Mouse (Mus musculus) frontal cortex, postnatal 14 days (tissue): ENCODE results near the gene Uqcc1.
"Not testable (repeated sequence)": the region's sequence is repeated elsewhere in the genome, so short reads cannot be mapped to it uniquely, and the experiment has no call there.

ENCODE experiments used
- DNase-seq, 2 experiments: peaks; one replicate each; pipeline ENCODE4 v3.0.0; 2022; ENCODE audit warnings: low spot score in 2 of 2

Uqcc1 gene

DNA sequence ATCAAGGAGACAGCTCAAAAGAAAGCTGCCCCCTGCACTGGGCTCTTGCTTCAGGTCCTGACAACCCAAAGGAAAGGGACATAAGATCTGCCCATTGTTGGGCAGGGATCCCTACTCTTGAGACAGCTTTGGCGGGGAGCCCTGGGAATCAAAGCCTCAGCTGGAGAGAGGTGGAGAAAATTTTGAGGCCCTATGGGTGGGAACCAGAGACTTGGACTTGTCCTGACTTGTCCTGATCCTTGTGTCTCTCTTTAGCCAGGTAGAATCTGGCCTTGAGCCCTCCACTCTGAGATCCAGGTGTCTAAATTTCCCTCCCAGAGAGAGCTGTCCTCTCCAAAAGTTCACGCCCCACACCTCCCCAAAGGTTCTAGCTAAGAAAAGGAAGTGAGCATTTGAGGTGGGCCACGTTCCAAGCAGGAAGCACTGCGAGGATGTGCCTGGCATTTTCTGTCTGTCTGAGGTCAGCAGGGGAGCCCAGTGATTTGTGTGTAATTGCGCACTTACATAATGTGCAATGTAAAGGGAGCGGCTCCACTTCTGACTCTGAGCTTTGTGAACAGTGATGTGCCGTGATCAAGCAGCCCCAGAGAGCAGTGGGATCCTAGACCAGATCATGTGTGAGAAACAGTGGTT is 9.9 kb upstream of the Uqcc1 start:
- DNase-seq = no peak

DNA sequence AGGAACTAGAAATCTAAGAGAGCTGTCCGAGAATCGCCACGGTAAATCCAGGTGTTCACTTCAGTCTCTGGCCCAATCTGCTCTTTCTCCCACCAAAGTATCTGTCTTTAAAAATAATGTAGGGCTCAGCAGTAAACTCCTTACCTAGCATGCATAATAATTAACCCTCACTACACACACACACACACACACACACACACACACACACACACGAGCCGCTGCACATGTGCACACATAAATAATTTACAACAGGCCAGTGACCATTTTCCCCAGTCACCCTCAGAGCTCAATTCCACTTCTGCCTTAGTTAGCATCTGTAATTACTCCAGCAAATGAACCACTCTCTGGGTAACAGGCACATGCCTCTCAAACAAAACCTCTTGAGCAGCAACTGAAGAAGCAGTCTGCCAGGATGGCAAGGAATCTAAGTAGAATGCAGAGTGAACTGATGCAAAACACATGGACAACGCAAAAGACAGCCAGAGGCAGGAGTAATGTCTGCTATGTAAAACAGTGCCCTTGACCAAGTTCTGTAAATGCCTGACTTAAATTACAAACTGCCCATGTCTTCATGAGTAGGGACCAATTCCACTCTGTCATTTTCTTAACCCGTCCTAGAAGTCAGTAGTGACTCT is 1.3 kb downstream of the Uqcc1 start:
- no peak for DNase-seq

DNA sequence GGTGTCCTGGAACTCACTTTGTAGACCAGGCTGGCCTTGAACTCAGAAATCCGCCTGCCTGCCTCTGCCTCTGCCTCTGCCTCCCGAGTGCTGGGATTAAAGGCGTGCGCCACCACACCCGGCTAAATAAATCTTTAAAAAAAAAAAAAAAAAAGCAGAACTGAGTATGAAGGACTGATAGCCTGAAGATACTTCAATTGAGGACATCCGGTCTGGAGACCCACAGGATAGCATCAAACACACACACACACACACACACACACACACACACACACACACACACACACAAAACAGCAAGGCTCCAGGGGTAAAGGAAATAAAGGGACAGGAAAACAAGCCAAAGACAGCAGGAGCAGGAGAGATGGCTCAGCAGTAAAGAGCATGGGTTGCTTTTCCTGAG is 4.9 kb downstream of the Uqcc1 start:
- DNase-seq = not testable (repeated sequence)

DNA sequence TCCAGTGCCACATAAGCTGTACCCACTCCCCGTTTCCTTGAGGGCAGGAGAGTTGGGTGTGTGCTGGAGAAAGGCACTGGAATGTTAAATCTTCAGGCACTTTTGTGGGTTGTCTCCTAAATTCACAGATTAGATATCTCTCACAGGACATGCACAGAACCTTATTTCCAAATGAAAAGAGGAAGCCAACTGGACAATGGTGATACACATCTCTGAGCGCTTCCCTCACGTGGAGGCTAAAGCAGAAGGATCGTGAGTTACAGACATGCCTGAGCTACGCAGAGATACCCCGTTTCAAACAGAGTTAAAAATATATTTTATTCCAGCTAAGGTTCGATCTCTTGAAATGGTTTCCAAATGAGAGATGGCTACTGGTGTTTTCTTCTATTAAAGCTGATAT is 7.0 kb downstream of the Uqcc1 start:
- no peak for DNase-seq

DNA sequence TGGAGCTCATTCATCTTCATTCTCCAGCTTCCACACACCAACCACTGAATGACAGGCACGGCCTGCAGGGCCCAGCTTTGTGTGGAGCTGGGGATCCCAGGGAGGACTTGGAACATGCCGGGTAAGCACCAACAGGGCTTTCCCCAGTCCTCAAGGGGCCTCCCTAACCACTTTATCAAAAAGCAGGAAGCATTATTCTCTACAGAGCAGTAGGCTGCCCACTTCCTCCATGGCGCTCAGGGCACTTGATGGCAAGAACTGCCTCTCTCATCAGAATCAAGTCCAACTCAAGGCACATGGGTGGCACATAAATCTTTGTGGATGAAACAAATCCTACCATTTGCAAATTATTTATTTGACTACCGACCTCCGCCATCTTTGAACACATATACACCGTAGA is 15.4 kb downstream of the Uqcc1 start:
- no peak for DNase-seq

DNA sequence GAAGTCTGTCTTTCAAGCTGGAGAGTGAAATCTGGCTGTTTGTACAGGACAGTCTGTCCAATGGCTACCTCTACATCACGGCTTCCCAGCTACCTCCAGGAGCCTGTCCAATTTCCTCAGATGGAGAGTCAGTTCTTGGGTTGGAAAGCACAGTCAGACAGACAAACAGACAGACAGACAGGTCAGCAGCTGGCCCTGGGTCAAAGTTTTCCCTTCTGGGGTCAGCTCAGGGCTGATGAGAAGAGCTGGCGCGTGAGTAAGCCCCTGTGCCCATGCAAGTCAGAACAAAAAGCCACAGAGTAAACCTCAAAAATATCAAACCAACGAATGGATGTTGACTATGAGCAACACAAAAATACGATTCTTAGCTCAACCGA is 26.5 kb downstream of the Uqcc1 start:
- no peak for DNase-seq

DNA sequence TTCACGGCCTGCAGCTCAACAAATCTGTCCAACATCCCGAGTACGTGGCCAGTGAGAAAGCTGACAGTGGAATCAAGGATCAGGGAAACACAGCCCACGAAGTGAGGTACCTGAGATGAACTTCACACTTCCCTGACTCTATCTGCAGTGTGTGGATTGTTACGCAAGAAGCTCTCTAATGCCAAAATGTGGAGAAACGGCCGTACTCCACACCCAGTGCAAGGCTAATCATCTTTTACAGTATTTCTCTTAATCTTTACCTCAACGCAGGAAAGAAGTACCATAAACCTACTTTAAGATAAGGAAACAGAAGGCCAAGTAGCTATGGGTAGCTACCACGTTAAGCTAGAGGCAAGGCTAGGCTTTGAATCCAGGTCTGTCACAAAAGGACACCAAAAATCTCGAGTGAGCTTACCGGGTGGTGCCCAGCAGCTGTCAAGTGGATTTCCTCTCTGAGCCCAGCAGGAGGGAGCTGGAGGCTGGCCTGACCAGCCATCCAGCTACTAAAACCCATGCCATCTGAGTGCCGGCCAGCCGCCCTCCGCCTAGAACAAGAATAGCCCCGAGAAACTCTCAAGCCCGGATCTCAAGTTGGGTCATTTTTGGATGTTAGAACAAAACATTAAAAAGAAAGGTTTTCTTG is 27.0 kb downstream of the Uqcc1 start:
- DNase-seq = no peak

DNA sequence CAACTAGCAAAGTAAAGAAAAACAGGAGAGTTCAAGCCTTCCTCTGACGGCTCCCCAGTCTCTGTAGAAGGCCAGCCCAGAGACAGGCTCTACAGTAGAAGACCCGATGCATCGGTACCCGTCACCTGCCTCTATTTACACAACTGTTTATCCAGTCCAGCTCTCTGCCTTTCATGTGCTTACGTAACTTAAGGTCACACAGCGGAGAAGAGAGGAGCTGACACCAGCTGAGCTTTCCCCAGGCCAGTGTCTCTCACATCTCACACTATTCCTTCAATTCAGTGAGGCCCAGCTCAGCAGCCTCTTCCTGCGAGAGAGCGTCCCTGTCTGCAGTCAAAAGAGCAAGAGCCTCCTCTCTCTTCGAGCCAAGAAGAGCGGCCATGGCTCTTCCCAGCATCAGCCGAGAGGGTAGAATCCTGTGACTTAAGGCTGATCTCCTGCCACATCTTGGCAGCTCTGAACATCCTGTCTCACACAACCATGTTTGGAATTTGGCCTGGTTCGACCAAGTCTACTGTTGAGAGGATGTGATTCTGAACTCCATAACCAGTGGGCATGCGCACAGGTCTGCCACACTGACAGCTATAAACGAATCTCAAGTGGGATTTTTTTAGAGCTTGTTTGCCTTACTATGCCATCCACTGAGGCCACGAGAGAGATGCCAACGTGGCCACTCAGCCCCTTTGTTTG is 34.9 kb downstream of the Uqcc1 start:
- DNase-seq = no peak

DNA sequence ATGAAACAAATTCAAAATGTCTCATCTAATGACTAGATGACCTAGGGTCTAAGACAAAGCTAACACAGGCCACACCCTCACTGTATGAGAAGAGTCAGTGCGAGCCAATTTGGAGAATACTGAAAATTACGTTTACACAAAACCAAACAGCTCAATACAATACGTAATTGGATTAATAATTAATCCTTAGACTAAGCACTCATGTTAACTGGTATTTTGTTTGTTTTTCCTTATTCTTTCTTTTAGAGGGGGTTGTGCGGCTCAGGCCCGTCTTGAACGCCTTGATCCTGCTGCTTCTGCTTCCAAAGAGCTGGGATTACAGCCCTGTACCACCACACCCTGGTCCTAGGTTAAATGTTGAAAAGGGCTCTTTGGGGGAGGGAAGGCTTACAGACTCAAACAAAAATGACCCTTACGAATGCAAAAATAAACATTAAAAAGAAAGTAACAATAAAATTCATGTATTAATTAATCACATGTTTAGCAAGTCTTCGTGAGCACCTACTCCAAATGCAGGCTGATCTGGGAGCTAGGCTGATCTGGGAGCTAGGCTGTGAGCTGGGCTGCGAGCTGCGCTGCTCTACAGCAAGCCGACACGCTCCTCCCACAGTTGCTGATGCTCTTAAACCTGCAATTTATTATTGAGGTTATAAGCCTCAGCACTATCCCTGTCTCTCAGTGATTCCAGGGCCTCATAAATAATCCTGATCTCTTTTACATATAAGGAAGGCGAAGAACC is 35.6 kb downstream of the Uqcc1 start:
- no peak for DNase-seq

DNA sequence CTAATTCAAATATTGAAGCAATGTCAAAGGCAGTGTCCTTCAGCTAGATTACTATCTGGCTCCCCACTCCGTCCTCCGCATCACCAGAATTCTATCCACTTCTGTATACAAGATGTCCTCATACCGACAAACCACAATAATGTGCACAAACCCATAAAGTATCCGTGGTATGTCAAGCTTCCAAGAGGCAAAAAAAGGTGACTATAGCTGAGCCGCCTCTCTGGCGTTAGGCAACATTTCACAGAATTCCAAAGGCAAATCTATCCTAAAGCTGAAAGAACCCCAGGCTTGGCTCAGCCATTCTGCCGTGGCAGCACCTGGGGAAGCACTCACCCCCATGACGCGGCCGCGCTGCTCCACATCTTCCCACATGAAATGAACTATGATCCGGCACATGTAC is 43.3 kb downstream of the Uqcc1 start:
- DNase-seq = no peak

DNA sequence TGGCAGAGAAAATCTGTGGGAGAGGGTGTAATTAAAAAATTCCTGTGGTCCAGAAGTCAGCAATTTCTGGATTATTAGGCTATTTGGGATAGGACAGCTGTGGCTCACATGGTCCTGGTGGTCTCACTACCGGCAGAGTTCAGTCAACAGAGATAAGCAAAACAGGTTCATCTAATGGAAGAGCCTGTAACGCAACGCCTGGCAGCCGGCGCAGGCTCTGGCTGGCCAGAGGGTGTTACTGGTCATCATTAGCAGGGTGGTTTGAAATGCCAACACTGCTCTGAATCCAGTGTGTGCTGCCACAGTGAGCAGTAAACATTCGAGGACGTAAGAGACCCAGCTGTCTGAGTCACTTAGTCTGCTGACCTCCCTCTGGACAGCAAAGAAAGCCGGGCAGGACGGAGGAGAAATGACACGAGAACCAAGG is 44.8 kb downstream of the Uqcc1 start:
- no peak for DNase-seq

DNA sequence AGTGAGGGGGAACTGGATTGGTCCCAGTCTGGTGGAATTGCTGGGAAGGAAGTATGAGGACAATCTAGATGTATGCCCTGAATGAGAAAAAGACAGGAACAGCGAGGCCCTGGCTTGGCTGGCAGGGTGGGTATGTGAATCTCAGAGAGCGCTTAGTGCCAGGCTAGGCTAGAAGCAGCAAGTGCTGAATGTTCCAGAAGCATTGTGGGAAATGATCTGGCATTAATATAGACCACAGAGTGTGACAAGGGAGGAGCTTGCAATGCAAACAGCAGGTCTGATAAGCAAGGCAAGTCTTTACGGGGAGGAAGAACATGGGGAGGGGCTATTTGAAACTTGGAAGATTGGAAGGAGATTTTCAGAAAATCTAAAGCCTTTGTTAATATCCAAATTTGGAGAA is 48.0 kb downstream of the Uqcc1 start:
- DNase-seq = no peak

DNA sequence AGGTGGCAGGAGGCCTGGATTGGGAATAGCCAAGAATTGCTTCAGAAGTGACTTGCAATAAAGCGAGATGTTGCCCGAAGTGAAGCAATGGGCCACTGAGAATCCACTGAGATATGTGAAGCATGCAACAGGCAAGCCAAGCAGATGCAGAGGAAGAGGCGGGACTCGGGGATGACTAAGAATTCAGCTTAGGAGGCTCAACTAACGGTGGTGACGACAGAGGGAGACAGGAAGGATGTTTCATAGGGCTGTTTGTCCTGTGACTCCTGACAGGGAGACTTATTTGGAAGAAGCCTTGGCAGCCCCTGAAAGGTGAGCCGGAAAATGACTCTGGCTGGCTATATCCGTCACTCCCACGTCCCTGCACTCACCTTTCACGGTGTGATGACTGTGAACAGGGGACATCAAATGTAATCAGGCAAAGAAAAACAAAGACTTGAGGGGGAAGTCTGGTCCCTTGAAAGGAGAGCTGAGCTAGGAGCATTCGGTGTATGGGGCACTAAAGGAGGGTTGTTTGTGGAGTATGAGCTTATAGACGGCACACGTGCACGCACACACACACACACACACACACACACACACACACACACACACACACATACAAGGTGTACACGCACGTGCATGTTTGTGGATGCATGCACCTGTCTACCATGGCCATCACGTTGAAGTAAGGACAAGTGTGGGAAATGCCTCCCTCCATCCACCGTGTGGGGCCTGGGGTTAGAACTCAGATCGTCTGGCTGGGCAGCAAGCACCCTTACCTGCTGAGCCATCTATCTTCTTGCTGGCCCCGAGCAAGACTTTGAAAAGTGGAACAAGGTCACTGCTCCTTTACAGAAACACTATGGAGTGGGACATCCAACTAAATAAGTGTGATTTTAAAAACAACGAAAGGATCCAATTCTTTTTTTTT is 50.9 kb downstream of the Uqcc1 start:
- no peak for DNase-seq

DNA sequence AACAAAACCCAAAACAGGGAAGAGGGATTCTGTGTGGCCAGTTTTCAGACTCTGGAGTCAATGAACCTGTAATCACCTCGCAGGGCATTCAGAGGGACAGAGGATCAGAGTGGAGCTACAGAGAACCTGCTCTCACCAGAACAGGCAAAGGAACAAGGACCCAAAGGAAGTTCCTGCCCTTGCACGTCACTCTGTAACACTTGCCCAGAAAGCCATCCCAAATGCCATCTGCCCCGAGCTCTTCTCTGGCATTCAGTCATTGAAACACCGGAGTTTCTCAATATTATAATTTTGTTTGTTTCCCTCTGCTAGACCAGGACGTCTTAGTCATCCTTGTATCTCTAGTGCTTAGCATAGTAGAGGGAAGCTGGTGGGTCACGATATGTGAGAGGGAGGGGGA is 56.5 kb downstream of the Uqcc1 start:
- no peak for DNase-seq

DNA sequence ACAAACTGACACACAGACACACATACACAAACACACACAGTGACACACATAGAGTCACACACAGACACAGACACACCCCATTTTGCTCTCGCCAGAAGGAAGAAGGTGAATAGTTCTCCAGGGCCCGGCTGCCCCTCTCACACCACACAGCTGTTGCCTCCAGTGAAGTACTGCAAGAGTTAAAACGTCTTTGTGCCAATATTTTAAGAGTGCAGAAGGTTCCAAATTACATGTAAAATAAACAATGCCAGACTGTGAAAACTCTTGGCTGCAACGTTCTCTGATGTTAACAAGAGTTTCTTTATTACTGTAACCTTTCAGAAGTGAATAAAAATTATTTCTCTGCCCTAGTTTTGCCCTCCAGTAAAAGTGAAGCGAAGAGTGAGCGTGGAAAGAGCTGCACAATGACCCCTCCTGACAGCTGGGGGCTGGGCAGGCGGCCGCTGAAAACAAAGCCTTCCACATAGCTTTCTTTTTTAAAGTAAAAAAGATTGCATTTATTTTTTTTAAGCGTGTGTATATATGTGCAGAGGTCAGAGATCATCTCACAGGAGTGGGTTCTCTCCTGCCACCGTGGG is 57.1 kb downstream of the Uqcc1 start:
- DNase-seq = no peak

DNA sequence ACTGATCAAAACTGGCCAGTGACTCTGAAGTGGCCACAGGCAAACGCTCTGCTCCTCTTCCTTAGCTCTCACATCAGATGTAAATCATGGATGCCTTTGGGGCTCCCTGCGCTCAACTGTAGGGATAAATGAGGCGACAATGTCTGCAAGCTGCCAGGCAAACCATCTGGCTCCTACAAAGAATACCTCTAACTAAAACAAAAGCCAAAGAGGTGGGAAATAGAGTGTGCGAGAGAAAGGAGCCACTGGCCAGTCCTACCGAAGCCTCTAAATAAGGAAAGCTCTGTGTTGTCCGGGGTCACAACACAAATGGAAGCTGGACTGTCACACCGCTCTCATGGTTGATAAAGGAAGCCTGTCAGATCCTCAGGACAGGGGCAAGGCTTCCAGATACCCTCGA is 57.6 kb downstream of the Uqcc1 start:
- no peak for DNase-seq

DNA sequence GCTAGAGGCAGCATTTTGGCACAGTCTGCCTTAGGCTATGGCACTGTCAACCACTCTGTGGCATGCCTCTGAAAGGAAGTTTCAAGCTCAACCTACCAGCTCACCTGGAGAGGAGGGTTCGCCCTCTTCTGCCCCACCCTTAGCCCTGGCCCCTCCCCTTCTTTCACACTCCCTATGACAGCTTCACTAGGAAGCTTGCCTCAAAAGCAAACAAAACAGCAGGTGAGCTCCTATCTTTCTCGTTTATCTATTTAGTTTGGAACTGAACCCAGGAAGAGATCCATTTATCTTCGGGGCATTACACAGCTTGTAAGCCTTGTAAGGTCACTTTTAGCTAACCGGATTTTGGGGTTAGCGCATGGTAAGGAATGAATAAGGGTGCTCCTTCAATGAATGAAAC is 60.3 kb downstream of the Uqcc1 start:
- DNase-seq = no peak

DNA sequence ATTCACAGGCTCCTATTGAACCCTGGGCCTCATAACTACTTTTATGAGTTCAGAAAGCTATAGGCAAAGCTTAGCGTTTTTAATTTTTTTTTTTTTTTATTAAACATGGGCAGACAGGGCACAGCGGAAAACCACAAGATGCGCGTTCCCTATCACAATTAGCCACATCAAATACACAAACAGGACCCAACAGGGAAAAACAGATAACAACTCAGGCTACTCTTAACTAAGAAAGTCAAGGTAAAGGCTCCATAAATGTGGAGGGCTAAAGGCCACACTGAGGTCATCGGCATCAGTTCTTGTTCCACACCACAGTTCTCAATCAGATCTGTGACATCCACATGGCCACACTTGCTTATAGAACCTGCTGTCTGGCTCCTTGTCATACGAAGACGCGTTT is 61.8 kb downstream of the Uqcc1 start:
- DNase-seq = no peak

DNA sequence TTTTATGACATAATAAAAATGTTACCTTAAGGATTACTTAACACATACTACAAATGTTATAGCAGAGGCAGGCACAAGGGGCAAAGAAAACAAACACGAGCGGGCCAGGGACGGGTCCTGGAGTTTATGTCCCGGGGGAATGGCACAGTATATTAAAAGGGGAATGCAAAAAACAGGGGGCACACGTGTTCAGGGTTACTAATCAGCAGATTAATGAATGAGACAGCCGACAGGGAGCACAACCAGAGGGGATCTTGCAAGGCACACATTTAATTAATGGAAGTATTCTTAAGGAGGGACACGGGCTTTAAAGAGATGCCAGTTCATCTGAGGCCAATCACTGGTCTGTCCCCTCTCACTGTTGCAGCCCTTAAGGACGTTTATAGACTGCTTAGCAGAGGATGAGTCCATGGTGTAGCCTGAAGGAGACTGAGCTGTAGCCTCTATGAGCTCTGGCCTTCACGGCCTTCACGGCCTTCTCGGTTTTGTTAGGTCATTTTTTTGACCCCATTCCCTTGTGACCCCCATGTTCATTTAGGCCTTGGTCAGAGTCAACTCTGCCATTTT is 66.7 kb downstream of the Uqcc1 start:
- DNase-seq = no peak

DNA sequence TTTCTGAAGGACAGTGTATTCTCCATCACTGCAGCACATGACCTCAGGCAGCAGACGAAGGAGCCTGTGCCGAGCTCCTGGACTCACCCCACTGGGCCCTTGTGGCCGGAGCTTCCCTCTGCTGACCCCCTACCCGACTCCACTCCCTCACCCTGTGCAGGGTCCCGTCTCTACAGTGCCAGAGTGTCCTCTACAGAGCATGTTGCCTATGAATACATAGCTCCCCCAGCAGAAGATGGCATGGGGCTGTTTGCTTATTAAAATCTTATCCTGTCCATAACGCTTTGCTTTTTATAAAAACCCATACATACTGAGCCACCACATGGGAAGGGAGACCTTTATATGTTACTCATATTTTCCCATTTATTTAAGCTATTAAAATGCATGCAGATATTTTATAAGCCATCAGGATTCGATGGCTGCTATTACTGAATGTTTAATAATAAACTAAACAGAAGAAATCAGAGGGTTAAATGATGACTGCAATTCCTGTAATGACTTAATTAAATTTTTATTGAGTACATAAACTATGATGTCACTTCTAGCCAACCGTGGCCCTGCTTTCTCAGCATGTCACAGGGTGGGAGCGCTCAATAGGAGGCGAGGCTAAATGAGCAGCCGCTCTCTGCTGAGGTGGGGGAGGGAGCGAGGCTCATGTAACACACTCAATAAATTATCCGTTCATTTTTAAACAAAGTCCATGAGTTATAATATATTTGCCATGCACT is 67.4 kb downstream of the Uqcc1 start:
- peak; percentile 24 to 27 for DNase-seq
